Mouse (Mus musculus) stomach, postnatal 0 days (tissue): ENCODE results near the gene Qprt. TPM values are rescaled to one million over a fixed set of nuclear protein-coding genes. Genes with fewer than 3 reads are reported as not detected.

ENCODE experiments used
- ATAC-seq: fragments of 200-750 bp; cut with Nextera tagmentation; 2 replicates; pipeline ENCODE4 v1.8.0; 2017; ENCODE audit not compliant: low FRiP score, low TSS enrichment
- DNase-seq: peaks from one replicate; pipeline ENCODE4 v3.0.0-alpha.2; 2016; ENCODE audit warnings: low spot score
- H3K27ac ChIP-seq: fragments of 300-500 bp; sonication (generic); replicated peaks from 2 replicates; pipeline ENCODE4 v1.5.1; 2014; ENCODE audit warnings: mild to moderate bottlenecking, control low read depth
- H3K27me3 ChIP-seq: fragments of 300-500 bp; sonication (generic); 2 replicates; pipeline ENCODE4 v1.6.1; 2014; ENCODE audit warnings: low read length; ENCODE audit not compliant: control insufficient read depth, insufficient read depth
- H3K36me3 ChIP-seq: fragments of 300-500 bp; sonication (generic); 2 replicates; pipeline ENCODE4 v1.6.1; 2014; ENCODE audit warnings: low read length, mixed read lengths; ENCODE audit not compliant: control insufficient read depth, insufficient read depth
- H3K4me1 ChIP-seq: fragments of 300-500 bp; sonication (generic); replicated peaks from 2 replicates; pipeline ENCODE4 v1.6.1; 2014; ENCODE audit warnings: antibody characterized with exemption; ENCODE audit not compliant: control insufficient read depth, insufficient read depth
- H3K4me2 ChIP-seq: fragments of 300-500 bp; sonication (generic); replicated peaks from 2 replicates; pipeline ENCODE4 v1.6.1; 2014; ENCODE audit warnings: low read depth, mild to moderate bottlenecking, control low read depth, moderate library complexity
- H3K4me3 ChIP-seq: fragments of 300-500 bp; sonication (generic); 2 replicates; pipeline ENCODE4 v1.5.1; 2014; ENCODE audit warnings: low read depth, low read length, control low read depth
- H3K9ac ChIP-seq: fragments of 300-500 bp; sonication (generic); 2 replicates; pipeline ENCODE4 v1.6.1; 2014; ENCODE audit warnings: mild to moderate bottlenecking, low read length, control low read depth, mixed read lengths
- H3K9me3 ChIP-seq: fragments of 300-500 bp; sonication (generic); 2 replicates; pipeline ENCODE4 v1.6.1; 2016; ENCODE audit warnings: low read length; ENCODE audit not compliant: control insufficient read depth
- CTCF ChIP-seq: IDR thresholded peaks from 2 replicates; pipeline ENCODE4 v1.5.1; 2016; ENCODE audit warnings: antibody characterized with exemption, low read depth, mild to moderate bottlenecking, moderate library complexity
- EP300 ChIP-seq: optimal IDR thresholded peaks from 2 replicates; pipeline ENCODE3; 2016; ENCODE audit warnings: antibody characterized with exemption
- WGBS: fragments of 180-500 bp; shearing (Covaris S2); extraction: QIAGEN DNeasy Blood & Tissue Kit; methylation state at CpG from one replicate; pipeline ENCODE4 v1.1.7; 2014; 5-methylcytosine and 5-hydroxymethylcytosine counted together
- polyA plus RNA-seq: library from polyadenylated mRNA; unstranded; fragments of >200 nt; fragmentation: Nextera tagmentation; extraction: Ambion mirVana; gene quantifications from 2 replicates; pipeline ENCODE4 v1.2.1, GENCODE M21; 2015

Gene Qprt
- polyA plus RNA-seq, 1 experiment from 2014 or later = 0.89 TPM

GRCm38 (mm10) chr7:127142666-127143065 is 20.6 kb upstream of the Qprt start:
- H3K9me3 ChIP-seq = no peaks in the 10 kb centered on the region
- H3K4me1 ChIP-seq = no peaks in the 10 kb centered on the region
- no peak overlapping the region for H3K27ac ChIP-seq
- WGBS = 87% methylated on average over 4 of the region's 4 CpGs
- H3K9ac ChIP-seq = no peak overlapping the region
- no peaks in the 10 kb centered on the region for H3K27me3 ChIP-seq
- DNase-seq = no peak
- no peaks in the 10 kb centered on the region for H3K36me3 ChIP-seq
- no peak overlapping the region for H3K4me2 ChIP-seq
- no peak overlapping the region for H3K4me3 ChIP-seq
- TF ChIP-seq EP300 (no peak), CTCF (no peak)
- no peak for ATAC-seq

DNA sequence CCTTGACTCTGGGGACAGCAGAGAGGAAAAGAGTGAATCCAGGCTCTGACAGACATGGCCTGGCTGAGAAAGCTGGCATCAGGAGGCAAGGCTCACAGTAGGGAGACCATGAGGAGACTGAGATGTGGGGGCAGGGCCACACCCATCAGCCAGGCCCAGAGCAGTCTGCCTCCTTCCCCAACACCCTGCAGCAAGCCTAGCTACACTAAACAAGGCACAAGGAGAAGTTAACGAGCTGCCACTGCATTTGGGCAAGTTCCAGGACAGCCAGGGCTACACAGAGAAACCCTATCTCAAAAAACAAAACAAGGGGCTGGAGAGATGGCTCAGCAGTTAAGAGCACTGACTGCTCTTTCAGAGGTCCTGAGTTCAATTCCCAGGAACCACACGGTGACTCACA is 20.2 kb upstream of the Qprt start:
- Histone ChIP-seq H3K4me3 (no peak overlapping the region), H3K4me2 (no peak overlapping the region), H3K36me3 (no peaks in the 10 kb centered on the region), H3K27me3 (no peaks in the 10 kb centered on the region), H3K9ac (no peak overlapping the region), H3K9me3 (no peaks in the 10 kb centered on the region), H3K27ac (no peak overlapping the region), H3K4me1 (no peaks in the 10 kb centered on the region)
- 57% methylated on average over 2 of the region's 2 CpGs for WGBS
- DNase-seq (no peak), ATAC-seq (no peak)
- TF ChIP-seq EP300 (no peak), CTCF (no peak)

- 63% methylated on average over 7 of the region's 7 CpGs for whole genome bisulfite sequencing
- Histone ChIP-seq H3K36me3 (no peaks in the 10 kb centered on the region), H3K4me1 (no peaks in the 10 kb centered on the region), H3K9me3 (no peaks in the 10 kb centered on the region), H3K27me3 (no peaks in the 10 kb centered on the region), H3K27ac (no peak overlapping the region), H3K4me3 (no peak overlapping the region), H3K9ac (no peak overlapping the region), H3K4me2 (no peak overlapping the region)
- DNase-seq (no peak), ATAC-seq (no peak)
- TF ChIP-seq EP300 (no peak), CTCF (peak; percentile 44)
Measured at GRCm38 (mm10) chr7:127140623-127141404, 18.8 kb upstream of the Qprt start.

DNA sequence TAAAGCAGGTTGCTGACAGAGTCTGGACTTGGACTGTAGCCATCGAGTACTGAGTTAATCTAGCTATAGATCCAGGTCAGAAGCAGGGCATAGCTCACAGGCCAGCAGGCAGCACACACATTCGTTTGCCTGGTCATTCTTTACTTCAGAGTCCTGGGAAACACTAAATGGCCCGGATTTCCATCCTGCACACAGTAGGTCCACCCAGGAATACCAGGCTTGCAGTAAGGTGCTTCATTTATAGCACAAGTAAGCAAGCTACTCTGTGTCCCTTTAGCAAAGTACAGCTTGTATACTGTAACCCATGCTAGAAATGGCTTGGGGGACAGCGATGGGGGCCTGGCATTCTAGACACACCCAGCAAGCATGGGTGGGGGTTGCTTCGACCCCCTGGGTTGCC is 17.5 kb upstream of the Qprt start:
- no peak for ATAC-seq
- Histone ChIP-seq H3K27ac (no peak overlapping the region), H3K9me3 (no peaks in the 10 kb centered on the region), H3K4me1 (no peaks in the 10 kb centered on the region), H3K36me3 (no peaks in the 10 kb centered on the region), H3K27me3 (no peaks in the 10 kb centered on the region), H3K9ac (no peak overlapping the region), H3K4me3 (no peak overlapping the region), H3K4me2 (no peak overlapping the region)
- TF ChIP-seq EP300 (no peak), CTCF (no peak)
- no peak for DNase-seq
- WGBS = 45% methylated on average over 5 of the region's 5 CpGs

GRCm38 (mm10) chr7:127139100-127139499 is 17.1 kb upstream of the Qprt start:
- H3K4me3 ChIP-seq = no peak overlapping the region
- no peaks in the 10 kb centered on the region for H3K4me1 ChIP-seq
- H3K9me3 ChIP-seq = no peaks in the 10 kb centered on the region
- TF ChIP-seq EP300 (no peak), CTCF (no peak)
- ATAC-seq (no peak), DNase-seq (no peak)
- no peak overlapping the region for H3K9ac ChIP-seq
- H3K27ac ChIP-seq = no peak overlapping the region
- WGBS = 74% methylated on average over 7 of the region's 7 CpGs
- H3K27me3 ChIP-seq = no peaks in the 10 kb centered on the region
- no peaks in the 10 kb centered on the region for H3K36me3 ChIP-seq
- no peak overlapping the region for H3K4me2 ChIP-seq

DNA sequence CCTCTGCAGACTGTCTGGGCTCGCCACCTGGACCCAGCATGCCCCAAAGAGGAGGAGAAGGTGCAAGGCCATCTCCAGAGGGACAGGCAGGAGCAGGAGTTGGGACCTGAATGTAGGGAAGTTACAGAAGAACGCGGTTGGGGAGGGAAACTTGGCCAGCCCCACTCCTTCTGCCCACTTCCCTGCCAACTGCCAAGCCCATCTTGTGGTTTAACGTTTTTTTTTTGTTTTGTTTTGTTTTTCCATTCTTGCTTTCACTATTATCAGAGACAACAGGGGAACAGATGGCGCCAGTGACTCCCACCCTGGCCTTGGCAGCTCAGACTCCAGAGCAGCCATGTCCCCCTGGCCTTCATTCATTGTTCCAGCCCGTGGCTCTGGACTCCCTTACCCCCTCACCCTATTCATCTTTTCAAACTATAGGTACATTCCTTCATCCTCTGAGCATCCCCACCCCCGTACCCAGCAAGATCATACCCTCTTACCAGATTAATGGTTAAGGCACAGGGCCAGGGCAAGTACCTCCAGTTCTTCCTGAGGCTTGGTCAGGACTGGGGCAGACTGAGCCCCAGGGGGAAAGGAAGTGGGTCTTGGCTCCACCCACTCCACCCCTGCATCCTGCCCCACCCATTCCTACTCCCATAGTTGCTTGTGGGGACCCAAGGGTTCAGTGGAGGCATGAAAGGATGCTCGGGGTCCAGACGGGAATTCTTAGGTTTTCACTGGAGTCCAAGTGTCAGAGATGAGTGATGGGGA is 15.4 kb upstream of the Qprt start, which contains the start of gene Spn:
TSS of gene Spn (minus strand) at position 562 of the 756 bp plus-strand sequence.
- no peak within 1 kb of the TSS for H3K4me3 ChIP-seq
- 60% methylated on average over 9 of the region's 9 CpGs for WGBS
- ATAC-seq (0 out of 2 replicates have a peak, but pooled peaks have one; percentile 29), DNase-seq (no peak)
- H3K27me3 ChIP-seq = no peaks in the 10 kb centered on the region
- H3K9ac ChIP-seq = no peak within 1 kb of the TSS
- TF ChIP-seq CTCF (no peak), EP300 (no peak)
- no peaks in the 10 kb centered on the region for H3K36me3 ChIP-seq
- H3K27ac ChIP-seq = no peak within 1 kb of the TSS
- H3K4me2 ChIP-seq = no peak within 1 kb of the TSS
- no peaks in the 10 kb centered on the region for H3K4me1 ChIP-seq
- no peaks in the 10 kb centered on the region for H3K9me3 ChIP-seq
